Mouse (Mus musculus) hindbrain, embryonic 13.5 days (tissue): ENCODE measurements at regions not wholly inside any gene's neighbourhood (a gene's known extent, or its start where the extent isn't known, plus 50 kb on each side); places are given as distances from the start of the nearest gene placed in this dataset.
"Not testable (repeated sequence)": the region's sequence is repeated elsewhere in the genome, so short reads cannot be mapped to it uniquely, and the experiment has no call there.

Source experiments
- ATAC-seq: fragments of 200-750 bp; cut with Nextera tagmentation; 2 replicates; pipeline ENCODE4 v1.8.0; 2017; ENCODE audit warnings: moderate TSS enrichment; ENCODE audit not compliant: low FRiP score
- H3K27ac ChIP-seq: fragments of 300-500 bp; sonication (generic); 2 replicates; pipeline ENCODE4 v1.5.1; 2015; ENCODE audit warnings: inconsistent platforms, mild to moderate bottlenecking, moderate library complexity
- H3K27me3 ChIP-seq: fragments of 300-500 bp; sonication (generic); 2 replicates; pipeline ENCODE4 v1.6.1; 2015; ENCODE audit warnings: mild to moderate bottlenecking, inconsistent platforms
- H3K36me3 ChIP-seq: fragments of 300-500 bp; sonication (generic); 2 replicates; pipeline ENCODE4 v1.6.1; 2015; ENCODE audit warnings: mild to moderate bottlenecking, inconsistent platforms
- H3K4me1 ChIP-seq: fragments of 300-500 bp; sonication (generic); replicated peaks from 2 replicates; pipeline ENCODE4 v1.6.1; 2015; ENCODE audit warnings: inconsistent platforms
- H3K4me2 ChIP-seq: fragments of 300-500 bp; sonication (generic); 2 replicates; pipeline ENCODE4 v1.6.1; 2015; ENCODE audit warnings: inconsistent platforms, mild to moderate bottlenecking, moderate library complexity
- H3K4me3 ChIP-seq: fragments of 300-500 bp; sonication (generic); 2 replicates; pipeline ENCODE4 v1.5.1; 2015; ENCODE audit warnings: mild to moderate bottlenecking, inconsistent platforms
- H3K9ac ChIP-seq: fragments of 300-500 bp; sonication (generic); 2 replicates; pipeline ENCODE4 v1.6.1; 2015; ENCODE audit warnings: mild to moderate bottlenecking, inconsistent platforms
- H3K9me3 ChIP-seq: fragments of 300-500 bp; sonication (generic); 2 replicates; pipeline ENCODE4 v1.6.1; 2016; ENCODE audit warnings: inconsistent platforms
- WGBS: fragments of 180-500 bp; shearing (Covaris S2); methylation state at CpG from one replicate; pipeline ENCODE4 v1.1.7; 2015; 5-methylcytosine and 5-hydroxymethylcytosine counted together

DNA sequence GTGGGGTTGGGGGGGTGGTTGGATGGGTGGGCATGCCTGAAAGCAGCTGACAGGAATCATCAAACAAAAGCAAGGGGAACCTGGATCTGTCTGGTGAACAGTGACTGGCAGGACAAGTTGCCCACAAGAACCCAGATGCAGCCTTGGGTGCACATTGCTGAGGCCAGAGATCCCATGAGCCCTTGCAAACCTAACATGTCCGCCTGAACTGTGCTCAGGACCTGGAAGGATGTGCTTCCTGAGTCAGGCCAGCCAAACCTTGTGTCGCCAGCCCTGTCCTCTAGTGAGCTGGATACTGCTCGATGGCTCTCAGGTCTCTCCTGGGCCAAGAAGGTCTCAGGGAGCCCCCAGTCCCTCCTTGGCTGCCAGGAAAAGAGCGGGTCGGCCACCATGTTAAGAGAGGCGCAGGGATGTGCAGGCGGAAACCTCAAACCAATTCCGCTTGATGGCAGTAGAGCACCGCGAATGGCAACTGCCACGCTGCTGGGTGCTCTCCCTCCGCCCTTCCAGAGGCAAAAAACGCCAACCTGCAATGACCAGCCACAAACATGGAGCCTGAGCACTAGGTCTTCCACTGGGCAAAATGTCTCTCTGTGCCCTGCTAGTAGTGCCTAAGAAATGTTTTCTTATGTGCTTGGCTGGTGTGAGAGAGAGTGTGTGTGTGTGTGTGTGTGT lies 140.2 kb downstream of the Pls3 start:
- H3K27ac ChIP-seq, H3K27me3 ChIP-seq, ATAC-seq, H3K4me2 ChIP-seq, H3K4me1 ChIP-seq, H3K9me3 ChIP-seq, H3K36me3 ChIP-seq, H3K4me3 ChIP-seq, H3K9ac ChIP-seq: not testable (repeated sequence)
- WGBS, result 65% methylated on average over 11 of the region's 13 CpGs

DNA sequence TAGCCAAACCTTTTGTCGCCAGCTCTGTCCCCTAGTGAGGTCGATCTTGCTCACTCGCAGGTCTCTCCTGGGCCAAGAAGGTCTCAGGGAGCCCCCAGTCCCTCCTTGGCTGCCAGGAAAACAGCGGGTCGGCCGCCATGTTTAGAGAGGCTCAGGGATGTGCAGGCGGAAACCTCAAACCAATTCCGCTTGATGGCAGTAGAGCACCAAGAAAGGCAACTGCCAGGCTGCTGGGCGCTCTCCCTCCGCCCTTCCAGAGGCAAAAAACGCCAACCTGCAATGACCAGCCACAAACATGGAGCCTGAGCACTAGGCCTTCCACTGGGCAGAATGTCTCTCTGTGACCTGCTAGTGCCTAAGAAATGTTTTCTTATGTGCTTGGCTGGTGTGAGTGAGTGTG lies 141.3 kb downstream of the Pls3 start:
- H3K4me1 ChIP-seq, H3K4me2 ChIP-seq, H3K36me3 ChIP-seq, H3K9ac ChIP-seq, H3K27me3 ChIP-seq, H3K9me3 ChIP-seq, H3K27ac ChIP-seq, H3K4me3 ChIP-seq, ATAC-seq: not testable (repeated sequence)
- WGBS, result 49% methylated on average over 11 of the region's 11 CpGs

DNA sequence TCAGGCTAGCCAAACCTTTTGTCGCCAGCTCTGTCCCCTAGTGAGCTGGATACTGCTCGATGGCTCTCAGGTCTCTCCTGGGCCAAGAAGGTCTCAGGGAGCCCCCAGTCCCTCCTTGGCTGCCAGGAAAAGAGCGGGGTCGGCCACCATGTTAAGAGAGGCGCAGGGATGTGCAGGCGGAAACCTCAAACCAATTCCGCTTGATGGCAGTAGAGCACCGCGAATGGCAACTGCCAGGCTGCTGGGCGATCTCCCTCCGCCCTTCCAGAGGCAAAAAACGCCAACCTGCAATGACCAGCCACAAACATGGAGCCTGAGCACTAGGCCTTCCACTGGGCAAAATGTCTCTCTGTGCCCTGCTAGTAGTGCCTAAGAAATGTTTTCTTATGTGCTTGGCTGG lies 145.2 kb downstream of the Pls3 start:
- not testable (repeated sequence) for H3K27me3 ChIP-seq, H3K36me3 ChIP-seq, H3K9ac ChIP-seq, H3K4me2 ChIP-seq, ATAC-seq, H3K9me3 ChIP-seq, H3K4me3 ChIP-seq, H3K27ac ChIP-seq, H3K4me1 ChIP-seq
- WGBS, result 52% methylated on average over 11 of the region's 12 CpGs

DNA sequence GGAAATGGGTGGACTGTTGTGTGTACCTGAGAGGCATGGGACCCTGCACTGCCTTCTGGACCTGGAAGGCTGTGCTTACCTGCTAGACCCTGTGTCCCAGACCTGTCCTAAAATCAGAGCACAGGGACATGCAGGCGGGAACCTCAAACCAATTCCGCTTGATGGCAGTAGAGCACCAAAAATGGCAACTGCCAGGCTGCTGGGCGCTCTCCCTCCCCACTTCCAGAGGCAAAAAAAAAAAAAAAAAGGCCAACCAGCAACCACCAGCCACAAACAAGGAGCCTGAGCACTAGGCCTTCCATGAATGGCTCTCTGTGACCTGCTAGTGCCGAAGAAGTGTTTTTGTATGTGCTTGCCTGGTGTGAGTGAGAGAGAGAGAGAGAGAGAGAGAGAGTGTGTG lies 146.5 kb downstream of the Pls3 start:
- H3K9ac ChIP-seq, result no peak overlapping the region
- no peak overlapping the region for H3K4me2 ChIP-seq
- ATAC-seq, result no peak
- H3K4me3 ChIP-seq, result no peak overlapping the region
- H3K27ac ChIP-seq, result no peak overlapping the region
- H3K4me1 ChIP-seq, result no peaks in the 10 kb centered on the region
- no peaks in the 10 kb centered on the region for H3K9me3 ChIP-seq
- peaks cover 19% of the 10 kb centered on the region for H3K36me3 ChIP-seq
- no peaks in the 10 kb centered on the region for H3K27me3 ChIP-seq
- 69% methylated on average over 4 of the region's 4 CpGs for WGBS

DNA sequence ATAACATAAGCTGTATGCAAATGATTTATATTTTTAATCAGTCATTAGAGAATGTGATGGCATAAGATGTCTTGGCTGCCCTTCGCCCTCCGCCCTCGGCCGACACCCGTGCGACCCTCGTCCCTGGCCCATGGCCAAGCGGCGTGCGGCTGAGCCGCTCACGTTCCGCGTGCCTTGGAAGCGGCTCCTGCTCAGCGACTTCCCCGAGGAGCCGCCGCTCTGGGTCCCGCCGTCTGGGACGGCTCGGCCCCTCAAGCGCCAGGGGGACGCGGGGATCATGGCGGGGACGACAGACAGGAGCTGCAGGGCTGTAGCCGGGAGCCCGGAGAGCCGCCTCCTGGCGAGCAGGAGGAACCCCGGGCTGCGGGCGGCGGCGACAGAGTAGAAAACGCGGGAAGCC lies 145.5 kb upstream of the Rab39b start:
- ATAC-seq, H3K27me3 ChIP-seq, H3K9ac ChIP-seq, H3K4me3 ChIP-seq, H3K27ac ChIP-seq, H3K4me1 ChIP-seq, H3K9me3 ChIP-seq: not testable (repeated sequence)
- Histone ChIP-seq H3K36me3 (peaks cover 22% of the 10 kb centered on the region), H3K4me2 (0 out of 2 replicates have a peak overlapping the region, but pooled peaks have one; percentile 2)
- WGBS, result 84% methylated on average over 28 of the region's 39 CpGs

DNA sequence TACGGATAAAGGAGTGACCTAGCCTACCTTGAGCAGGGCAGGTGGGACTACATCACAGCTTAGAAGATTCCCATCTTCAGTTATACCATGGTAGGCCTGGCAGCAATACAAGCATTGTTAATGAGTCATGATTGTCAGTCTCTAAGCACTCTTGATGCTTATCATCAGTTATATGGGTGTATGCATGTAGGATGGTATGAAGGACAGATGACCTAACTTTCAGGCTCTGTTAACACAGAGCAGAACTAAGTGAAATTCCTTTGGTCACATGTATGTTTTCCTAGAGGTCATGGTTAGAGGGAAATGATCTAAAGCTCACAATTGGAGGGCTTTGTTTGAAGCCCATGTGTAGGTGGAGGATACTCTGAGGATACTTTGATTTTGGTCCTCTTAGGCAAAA lies 121.9 kb upstream of the Rab39b start:
- H3K9ac ChIP-seq, result no peak overlapping the region

DNA sequence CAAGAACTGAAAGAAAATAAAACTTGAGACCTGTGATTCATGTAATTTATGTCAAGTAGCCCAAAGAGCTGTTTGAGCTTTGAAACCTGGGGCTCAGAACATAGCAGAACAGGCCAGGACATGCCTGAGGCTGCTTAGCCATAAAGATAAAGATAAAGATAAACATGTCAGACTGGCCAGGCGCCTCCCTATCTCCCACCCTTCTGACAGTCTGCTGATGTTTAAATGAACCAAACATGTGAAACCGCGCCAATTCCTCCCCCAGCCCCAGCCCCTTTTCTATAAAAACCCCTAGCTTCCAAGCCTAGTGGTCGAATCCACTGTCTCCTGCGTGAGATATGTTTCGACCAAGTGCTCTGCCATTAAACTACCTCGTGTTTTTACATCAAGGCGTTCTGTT lies 97.2 kb upstream of the Rab39b start:
- not testable (repeated sequence) for H3K27me3 ChIP-seq, H3K4me1 ChIP-seq, ATAC-seq, H3K4me2 ChIP-seq, H3K9me3 ChIP-seq, H3K27ac ChIP-seq, H3K4me3 ChIP-seq, H3K36me3 ChIP-seq, H3K9ac ChIP-seq
- 96% methylated on average over 8 of the region's 8 CpGs for WGBS

More for the DNA sequence above, 121.9 kb upstream of the Rab39b start:
- Histone ChIP-seq H3K36me3 (no peaks in the 10 kb centered on the region), H3K4me3 (no peak overlapping the region), H3K9me3 (no peaks in the 10 kb centered on the region), H3K27ac (no peak overlapping the region), H3K4me2 (no peak overlapping the region), H3K27me3 (no peaks in the 10 kb centered on the region), H3K4me1 (no peaks in the 10 kb centered on the region)
- 21% methylated on average over 1 of the region's 1 CpGs for WGBS
- 0 out of 2 replicates have a peak, but pooled peaks have one; percentile 32 for ATAC-seq

DNA sequence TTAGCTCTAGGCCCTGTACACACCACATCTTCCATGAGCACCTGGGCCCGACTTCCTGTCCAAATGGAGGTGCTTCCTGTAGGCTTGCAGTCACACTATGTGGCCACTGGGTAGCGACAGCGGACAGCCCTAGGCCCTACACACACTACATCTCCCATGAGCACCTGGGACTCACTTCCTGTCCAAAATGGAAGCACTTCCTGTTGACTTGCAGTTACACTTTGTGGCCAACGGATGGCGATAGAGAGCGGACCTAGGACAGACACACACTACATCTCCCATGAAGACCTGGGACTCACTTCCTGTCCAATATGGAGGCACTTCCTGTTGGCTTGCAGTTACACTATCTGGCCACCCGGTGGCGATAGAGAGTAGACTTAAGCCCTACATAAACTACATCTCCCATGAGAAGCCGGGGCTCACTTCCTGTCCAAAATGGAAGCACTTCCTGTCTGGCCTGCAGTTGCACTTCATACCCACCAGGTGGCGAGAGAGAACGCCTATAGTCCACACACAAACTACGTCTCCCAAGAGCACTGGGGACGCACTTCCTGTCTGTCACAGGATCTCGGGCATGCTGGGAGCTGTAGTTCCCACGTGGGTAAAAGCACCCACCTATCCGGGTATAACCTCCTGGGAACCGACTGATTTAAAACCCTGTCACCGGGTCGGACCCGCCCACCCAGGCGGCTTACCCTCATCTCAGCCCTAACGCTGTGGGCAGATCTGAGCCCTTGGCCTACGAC lies 96.1 kb upstream of the Rab39b start:
- Histone ChIP-seq H3K4me3 (peak overlapping the region; percentile 31), H3K9me3 (no peaks in the 10 kb centered on the region), H3K4me1 (no peaks in the 10 kb centered on the region), H3K27me3 (no peaks in the 10 kb centered on the region), H3K36me3 (no peaks in the 10 kb centered on the region), H3K27ac (no peak overlapping the region), H3K9ac (no peak overlapping the region), H3K4me2 (peak overlapping the region; percentile 37)
- peak; percentile 98 for ATAC-seq
- WGBS, result 14% methylated on average over 23 of the region's 23 CpGs

DNA sequence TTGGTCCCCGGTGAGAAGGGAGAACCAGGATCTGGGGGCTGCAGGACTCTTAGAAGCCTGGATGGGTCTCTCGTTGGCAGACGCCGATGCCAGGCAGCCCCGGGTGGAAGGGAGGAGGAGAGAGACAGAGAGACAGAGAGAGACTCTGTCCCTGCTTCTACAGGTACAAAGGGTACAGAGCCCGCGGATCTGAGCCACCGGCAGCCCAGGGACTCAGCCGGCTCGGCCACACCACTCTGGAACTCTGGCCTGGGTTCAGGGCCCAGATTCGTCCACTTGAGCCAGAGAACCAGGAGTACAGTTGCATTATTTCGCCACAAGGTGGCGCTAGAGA lies 95.5 kb upstream of the Rab39b start:
- Histone ChIP-seq H3K9me3 (no peaks in the 10 kb centered on the region), H3K4me2 (peak overlapping the region; percentile 36), H3K27ac (no peak overlapping the region), H3K27me3 (no peaks in the 10 kb centered on the region), H3K36me3 (no peaks in the 10 kb centered on the region), H3K4me1 (no peaks in the 10 kb centered on the region), H3K4me3 (peak overlapping the region; percentile 19), H3K9ac (peak overlapping the region; percentile 49; the same call in 1 of the 2 replicates)
- ATAC-seq, result peak; percentile 70; the same call in 1 of the 2 replicates
- WGBS, result 52% methylated on average over 13 of the region's 13 CpGs

DNA sequence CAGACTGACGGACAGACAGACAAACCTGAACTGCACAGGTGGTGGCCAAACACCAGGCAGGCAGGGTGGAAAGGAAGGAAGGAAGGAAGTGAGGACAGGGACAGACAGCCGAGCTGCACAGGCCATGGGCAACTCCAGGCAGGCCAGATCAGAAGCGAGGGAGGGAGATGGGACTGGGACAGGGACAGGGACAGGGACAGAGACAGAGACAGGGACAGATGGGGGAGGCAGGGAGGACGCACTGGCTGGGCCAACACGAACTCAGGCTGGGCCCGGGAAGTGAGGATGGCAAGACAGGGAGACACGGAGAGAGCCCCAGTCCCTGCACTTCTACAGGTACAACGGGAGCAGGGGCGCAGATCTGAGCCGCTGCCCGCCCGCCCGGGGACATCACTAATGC lies 94.9 kb upstream of the Rab39b start:
- Histone ChIP-seq H3K36me3 (no peaks in the 10 kb centered on the region), H3K4me1 (no peaks in the 10 kb centered on the region), H3K27ac (no peak overlapping the region), H3K9me3 (no peaks in the 10 kb centered on the region), H3K9ac (0 out of 2 replicates have a peak overlapping the region, but pooled peaks have one; percentile 49), H3K4me3 (peak overlapping the region; percentile 19), H3K4me2 (peak overlapping the region; percentile 36), H3K27me3 (no peaks in the 10 kb centered on the region)
- no peak; the same call in 1 of the 2 replicates for ATAC-seq
- WGBS, result 86% methylated on average over 13 of the region's 13 CpGs

DNA sequence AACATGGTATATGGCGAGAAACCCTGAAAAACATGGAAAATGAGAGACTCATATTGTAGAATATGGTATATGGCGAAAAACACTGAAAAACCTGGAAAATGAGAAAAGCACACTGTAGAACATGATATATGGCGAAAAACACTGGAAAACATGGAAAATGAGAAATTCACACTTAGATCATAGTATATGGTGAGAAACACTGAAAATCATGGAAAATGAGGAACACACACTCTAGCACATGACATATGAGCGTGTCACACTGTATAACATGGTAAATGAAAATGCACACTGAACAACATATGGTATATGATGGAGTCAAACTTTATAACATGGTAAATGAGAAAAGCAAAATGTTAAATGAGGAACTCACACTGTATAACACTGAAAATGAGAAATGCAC lies 89.6 kb upstream of the Rab39b start:
- Histone ChIP-seq H3K27me3 (no peaks in the 10 kb centered on the region), H3K27ac (no peak overlapping the region), H3K9ac (no peak overlapping the region), H3K4me3 (no peak overlapping the region), H3K9me3 (no peaks in the 10 kb centered on the region), H3K4me2 (no peak overlapping the region), H3K4me1 (no peaks in the 10 kb centered on the region), H3K36me3 (no peaks in the 10 kb centered on the region)
- 93% methylated on average over 4 of the region's 4 CpGs for WGBS
- ATAC-seq, result no peak

DNA sequence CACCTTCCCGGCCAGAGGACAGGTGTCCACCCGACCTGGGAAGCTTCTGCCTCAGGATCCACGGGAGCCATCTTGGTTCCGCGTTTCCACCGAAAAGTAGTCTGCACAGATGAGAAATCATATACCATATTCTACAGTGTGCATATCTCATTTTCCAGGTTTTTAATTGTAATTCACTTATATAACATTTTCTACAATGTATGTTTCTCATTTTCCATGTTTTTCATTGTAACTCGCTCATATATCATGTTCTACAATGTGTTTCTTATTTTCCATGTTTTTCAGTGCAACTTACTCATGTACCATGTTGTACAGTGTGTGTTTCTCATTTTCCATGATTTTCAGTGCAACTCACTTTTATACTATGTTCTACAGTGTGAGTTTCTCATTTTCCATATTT lies 65.4 kb upstream of the Rab39b start:
- no peak overlapping the region for H3K4me3 ChIP-seq
- ATAC-seq, result no peak
- no peak overlapping the region for H3K27ac ChIP-seq
- H3K9me3 ChIP-seq, result no peaks in the 10 kb centered on the region
- WGBS, result 89% methylated on average over 7 of the region's 7 CpGs
- H3K36me3 ChIP-seq, result no peaks in the 10 kb centered on the region
- H3K4me1 ChIP-seq, result no peaks in the 10 kb centered on the region
- no peak overlapping the region for H3K9ac ChIP-seq
- H3K27me3 ChIP-seq, result no peaks in the 10 kb centered on the region
- no peak overlapping the region for H3K4me2 ChIP-seq
